Mouse (Mus musculus) thymus, adult 18-20 months (tissue): ENCODE measurements around the gene Slxl1.
"Not testable (repeated sequence)": the region's sequence is repeated elsewhere in the genome, so short reads cannot be mapped to it uniquely, and the experiment has no call there.

Experiments
- DNase-seq, 2 experiments: peaks; one replicate each; pipeline ENCODE4 v3.0.0; 2022; ENCODE audit warnings: mixed read lengths in 2 of 2

Gene Slxl1

DNA sequence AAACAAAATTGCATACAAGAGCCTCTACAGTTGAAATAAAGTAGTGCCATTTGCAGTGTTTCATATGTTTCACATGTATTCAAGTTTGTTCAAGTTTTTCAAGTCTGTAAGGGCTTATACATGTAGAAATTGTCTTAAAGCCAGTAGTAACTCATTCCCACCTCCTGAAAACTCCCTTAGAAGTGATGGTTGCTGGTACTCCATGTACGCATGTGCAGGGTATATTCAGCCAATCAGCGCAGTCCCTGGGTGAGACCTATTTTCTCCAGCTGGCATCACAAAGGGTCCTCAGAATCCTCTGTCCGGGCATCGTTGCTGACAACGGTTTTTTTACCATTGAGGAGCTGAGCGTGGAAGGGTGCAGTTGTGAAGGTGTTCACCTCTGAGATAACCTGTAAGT is at the start of gene Slxl1:
TSS of gene Slxl1 (plus strand) at position 301 of the 400 bp plus-strand sequence.
- DNase-seq = not testable (repeated sequence)
